Mouse (Mus musculus) embryonic fibroblast, embryonic 13.5 days (primary cell): ENCODE data around the gene Mettl8.

Experiments
- CTCF ChIP-seq: IDR thresholded peaks from 2 replicates; pipeline ENCODE4 v1.5.1; 2011; ENCODE audit warnings: mild to moderate bottlenecking, control low read depth, low read length, moderate library complexity, borderline replicate concordance; ENCODE audit not compliant: insufficient read depth
- POLR2A ChIP-seq: IDR thresholded peaks from 2 replicates; pipeline ENCODE4 v1.6.1; 2011; ENCODE audit warnings: low read depth, mild to moderate bottlenecking, control low read depth, low read length, moderate library complexity

DNA sequence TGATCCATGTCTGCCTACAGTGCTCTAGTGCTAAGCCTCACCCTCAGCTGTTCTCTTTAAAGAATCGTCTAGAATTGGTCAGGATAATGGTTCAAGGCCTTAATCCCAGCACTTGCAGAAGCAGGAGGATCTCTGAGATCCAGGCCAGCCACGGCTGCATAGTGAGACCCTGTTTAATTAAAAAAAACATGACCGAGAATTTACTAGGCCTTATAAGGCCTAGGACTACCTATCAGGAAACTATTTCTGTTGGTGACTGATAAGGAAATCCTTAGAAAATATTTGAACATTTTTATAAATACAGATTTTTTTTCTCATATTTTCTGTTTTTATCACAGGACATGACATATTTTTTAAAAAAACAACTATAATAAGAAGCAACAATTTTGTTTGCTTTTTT is 17.9 kb upstream of the Mettl8 start:
- no peak for TF ChIP-seq CTCF
- no peak for TF ChIP-seq POLR2A
